Mouse (Mus musculus) stomach, postnatal 0 days (tissue): ENCODE measurements around the gene AC134908.4.

ENCODE experiments used
- CTCF ChIP-seq: IDR thresholded peaks from 2 replicates; pipeline ENCODE4 v1.5.1; 2016; ENCODE audit warnings: antibody characterized with exemption, low read depth, mild to moderate bottlenecking, moderate library complexity
- EP300 ChIP-seq: optimal IDR thresholded peaks from 2 replicates; pipeline ENCODE3; 2016; ENCODE audit warnings: antibody characterized with exemption

- TF ChIP-seq CTCF (no peak), EP300 (no peak)
These were observed at the start of gene AC134908.4 for GRCm38 (mm10) chr17:25795609-25796092.
